Mouse (Mus musculus) brain, embryonic 14.5 days (tissue): Measurements from ENCODE around the gene Bloc1s3. TPM values are rescaled to one million over a fixed set of nuclear protein-coding genes. Genes with fewer than 3 reads are reported as not detected.

Experiments used
- DNase-seq: peaks from one replicate; pipeline ENCODE4 v3.0.0-alpha.2; 2011; ENCODE audit warnings: low read depth
- CTCF ChIP-seq: fragments of 200-500 bp; IDR thresholded peaks from 2 replicates; pipeline ENCODE4 v1.5.1; 2012; ENCODE audit warnings: inconsistent platforms, mild to moderate bottlenecking, moderate library complexity, borderline replicate concordance; ENCODE audit not compliant: insufficient read depth, insufficient read length; ENCODE audit errors: extremely low read depth
- POLR2A ChIP-seq: fragments of 200-500 bp; IDR thresholded peaks from 2 replicates; pipeline ENCODE4 v1.6.1; 2012; ENCODE audit warnings: mild to moderate bottlenecking, inconsistent platforms, borderline replicate concordance; ENCODE audit not compliant: poor library complexity, insufficient read depth, insufficient read length, severe bottlenecking; ENCODE audit errors: extremely low read depth
- polyA plus RNA-seq: library from polyadenylated mRNA; depleted of rRNA; stranded (reverse); fragments of >200 nt; gene quantifications from 2 replicates; pipeline ENCODE4 v1.2.3, GENCODE M21; 2012

The Bloc1s3 gene
- polyA plus RNA-seq, 1 experiment = 11.2 TPM

- TF ChIP-seq CTCF (no peak), POLR2A (no peak)
- DNase-seq = no peak
Observed at GRCm38 (mm10) chr7:19509786-19510185, 1.6 kb upstream of the Bloc1s3 start.

- peak; percentile 32 for DNase-seq
- TF ChIP-seq POLR2A (no peak), CTCF (no peak)
Observed at GRCm38 (mm10) chr7:19508924-19509568, 879 bp upstream of the Bloc1s3 start.

- TF ChIP-seq POLR2A (no peak), CTCF (no peak)
- DNase-seq = no peak
Observed at GRCm38 (mm10) chr7:19507612-19507981, 570 bp downstream of the Bloc1s3 start.

- TF ChIP-seq POLR2A (0 out of 2 replicates have a peak, but pooled peaks have one; percentile 35), CTCF (no peak)
- DNase-seq = peak; percentile 85
Observed at GRCm38 (mm10) chr7:19506969-19507611, 1.1 kb downstream of the Bloc1s3 start.

- TF ChIP-seq POLR2A (no peak), CTCF (peak; percentile 9; the same call in 1 of the 2 replicates)
- DNase-seq = no peak
Observed at GRCm38 (mm10) chr7:19506326-19506725, 1.8 kb downstream of the Bloc1s3 start.

- TF ChIP-seq CTCF (peak; percentile 84), POLR2A (no peak)
- DNase-seq = peak; percentile 58
Observed at GRCm38 (mm10) chr7:19503481-19504068, 4.6 kb downstream of the Bloc1s3 start.

- TF ChIP-seq CTCF (no peak), POLR2A (no peak)
- no peak for DNase-seq
Observed at GRCm38 (mm10) chr7:19501658-19502057, 6.5 kb downstream of the Bloc1s3 start.

- TF ChIP-seq CTCF = no peak
- TF ChIP-seq POLR2A = no peak
Observed at GRCm38 (mm10) chr7:19500420-19501363, 7.5 kb downstream of the Bloc1s3 start.

GRCm38 (mm10) chr7:19498326-19498725 lies 9.8 kb downstream of the Bloc1s3 start:
- DNase-seq = no peak
- TF ChIP-seq POLR2A (no peak), CTCF (no peak)

More at GRCm38 (mm10) chr7:19500420-19501363, 7.5 kb downstream of the Bloc1s3 start:
- DNase-seq = no peak

GRCm38 (mm10) chr7:19496214-19496555 lies 12.0 kb downstream of the Bloc1s3 start:
- TF ChIP-seq CTCF = no peak
- TF ChIP-seq POLR2A = no peak
- DNase-seq = no peak

- TF ChIP-seq POLR2A (no peak), CTCF (no peak)
Observed at GRCm38 (mm10) chr7:19495521-19496213, 12.5 kb downstream of the Bloc1s3 start.

More at GRCm38 (mm10) chr7:19495521-19496213, 12.5 kb downstream of the Bloc1s3 start:
- DNase-seq = no peak
